Mouse (Mus musculus): ENCODE data around the gene Megf11. TPM values are rescaled to one million over a fixed set of nuclear protein-coding genes. Genes with fewer than 3 reads are reported as not detected.

Megf11 gene
- polyA plus RNA-seq, 1 experiment from 2014 or later, result 20.2 TPM

DNA sequence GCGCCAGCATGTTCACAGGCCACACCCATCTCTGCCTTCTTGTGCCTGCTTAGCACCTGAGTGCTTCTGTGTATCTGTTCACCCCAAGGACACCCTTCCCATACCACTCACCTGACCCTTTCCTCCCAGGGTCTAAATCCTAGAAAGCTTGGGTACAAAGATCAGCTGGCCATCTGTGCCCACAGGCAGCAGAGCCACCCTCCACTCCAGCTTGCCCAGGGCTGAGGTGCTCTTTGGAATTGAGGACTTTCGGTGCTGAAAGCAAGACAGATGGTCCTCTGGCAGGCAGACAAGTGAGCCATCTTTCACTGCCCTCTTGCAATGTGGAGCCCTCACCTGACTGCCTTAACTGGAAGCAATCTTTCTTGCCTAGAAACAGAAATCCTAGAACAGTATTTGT lies 251.5 kb downstream of the Megf11 start:
- Histone ChIP-seq H3K36me3 (ENCODE audit: control insufficient read depth, insufficient read depth, low read length) (no peaks in the 10 kb centered on the region), H3K27me3 (replicated peaks; ENCODE audit: control insufficient read depth, insufficient read depth, low read length) (no peaks in the 10 kb centered on the region; the same call in 1 of the 2 replicates), H3K4me3 (ENCODE audit: low read length) (no peak overlapping the region), H3K9me3 (ENCODE audit: control insufficient read depth, low read length) (no peaks in the 10 kb centered on the region), H3K9ac (ENCODE audit: low read depth, low read length) (no peak overlapping the region), H3K4me1 (ENCODE audit: control insufficient read depth, insufficient read depth, low read depth, low read length) (peaks cover 23% of the 10 kb centered on the region), H3K4me2 (ENCODE audit: low read length) (no peak overlapping the region), H3K27ac (ENCODE audit: low read depth, low read length) (no peak overlapping the region)
- no peak for ATAC-seq
- whole genome bisulfite sequencing, result 75% methylated on average over 2 of the region's 2 CpGs

DNA sequence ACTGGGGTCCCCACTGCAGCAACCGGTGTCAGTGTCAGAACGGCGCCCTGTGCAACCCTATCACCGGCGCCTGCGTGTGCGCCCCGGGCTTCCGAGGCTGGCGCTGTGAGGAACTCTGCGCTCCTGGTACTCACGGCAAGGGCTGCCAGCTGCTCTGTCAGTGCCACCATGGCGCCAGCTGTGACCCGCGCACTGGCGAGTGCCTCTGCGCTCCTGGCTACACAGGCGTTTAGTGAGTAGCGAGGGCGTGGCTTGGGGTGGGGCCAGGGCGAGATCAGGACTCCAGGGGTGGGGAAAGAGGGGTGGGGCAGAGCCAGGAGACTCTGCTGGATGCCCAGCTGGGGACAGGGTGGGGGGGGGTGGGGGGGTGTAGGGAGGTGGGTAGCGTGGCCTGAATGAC lies 252.8 kb downstream of the Megf11 start:
- no peak overlapping the region for H3K27ac ChIP-seq (ENCODE audit: low read depth, low read length)
- H3K4me3 ChIP-seq (ENCODE audit: low read length), result peak overlapping the region; percentile 7; the same call in 1 of the 2 replicates
- peaks cover 23% of the 10 kb centered on the region for H3K4me1 ChIP-seq (ENCODE audit: control insufficient read depth, insufficient read depth, low read depth, low read length)
- 0 out of 2 replicates have a peak overlapping the region, but pooled peaks have one; percentile 25 for H3K9ac ChIP-seq (ENCODE audit: low read depth, low read length)
- ATAC-seq, result peak; percentile 52; the same call in 1 of the 2 replicates
- H3K4me2 ChIP-seq (ENCODE audit: low read length), result peak overlapping the region; percentile 43
- H3K27me3 ChIP-seq (replicated peaks; ENCODE audit: control insufficient read depth, insufficient read depth, low read length), result no peaks in the 10 kb centered on the region; the same call in 1 of the 2 replicates
- WGBS, result 2% methylated on average over 21 of the region's 22 CpGs
- no peaks in the 10 kb centered on the region for H3K36me3 ChIP-seq (ENCODE audit: control insufficient read depth, insufficient read depth, low read length)
- H3K9me3 ChIP-seq (ENCODE audit: control insufficient read depth, low read length), result no peaks in the 10 kb centered on the region

DNA sequence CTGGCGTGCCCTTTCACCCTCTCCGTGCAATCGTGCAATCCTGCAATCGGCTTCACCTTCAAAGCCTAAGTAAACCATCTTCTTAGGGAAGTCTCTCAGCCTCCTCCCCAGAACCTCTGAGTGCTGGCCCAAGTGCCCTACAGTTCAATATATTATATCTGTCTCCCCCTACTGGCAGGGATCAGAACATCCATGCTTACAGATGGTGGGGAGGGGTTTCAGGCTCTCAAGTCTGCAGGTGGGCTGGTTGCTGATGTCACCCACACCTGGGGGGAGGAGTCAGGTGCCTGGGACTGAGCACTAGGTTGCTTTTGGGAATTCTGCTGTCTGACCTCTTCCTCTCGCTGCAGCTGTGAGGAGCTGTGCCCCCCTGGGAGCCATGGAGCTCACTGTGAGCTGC lies 254.2 kb downstream of the Megf11 start:
- ATAC-seq, result no peak; the same call in 1 of the 2 replicates
- no peaks in the 10 kb centered on the region for H3K36me3 ChIP-seq (ENCODE audit: control insufficient read depth, insufficient read depth, low read length)
- 18% methylated on average over 5 of the region's 5 CpGs for WGBS
- no peak overlapping the region for H3K4me2 ChIP-seq (ENCODE audit: low read length)
- H3K4me1 ChIP-seq (ENCODE audit: control insufficient read depth, insufficient read depth, low read depth, low read length), result peaks cover 25% of the 10 kb centered on the region
- H3K27me3 ChIP-seq (replicated peaks; ENCODE audit: control insufficient read depth, insufficient read depth, low read length), result no peaks in the 10 kb centered on the region; the same call in 1 of the 2 replicates
- no peak overlapping the region for H3K4me3 ChIP-seq (ENCODE audit: low read length)
- no peak overlapping the region for H3K9ac ChIP-seq (ENCODE audit: low read depth, low read length)
- H3K9me3 ChIP-seq (ENCODE audit: control insufficient read depth, low read length), result no peaks in the 10 kb centered on the region
- H3K27ac ChIP-seq (ENCODE audit: low read depth, low read length), result no peak overlapping the region

DNA sequence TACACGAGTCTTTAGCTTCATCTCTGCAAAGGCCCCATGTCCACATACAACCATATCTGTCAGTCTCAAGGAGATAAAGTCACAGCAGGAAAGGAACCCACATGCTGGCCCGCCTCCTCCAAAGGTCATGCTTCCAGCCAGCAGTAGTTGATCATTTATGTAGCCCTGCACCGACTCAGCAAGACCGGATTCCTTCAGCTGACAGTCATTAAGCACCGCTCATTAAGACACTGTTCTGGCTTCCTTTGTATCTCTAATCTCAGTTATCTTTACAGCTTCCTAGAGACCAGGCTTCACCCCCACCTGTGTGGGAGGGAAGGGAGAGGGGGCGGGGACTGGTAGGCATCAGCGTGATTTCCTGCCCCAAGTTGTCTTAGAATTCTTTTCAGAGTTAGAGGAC lies 258.7 kb downstream of the Megf11 start:
- Histone ChIP-seq H3K4me3 (ENCODE audit: low read length) (no peak overlapping the region), H3K36me3 (ENCODE audit: control insufficient read depth, insufficient read depth, low read length) (no peaks in the 10 kb centered on the region), H3K9me3 (ENCODE audit: control insufficient read depth, low read length) (no peaks in the 10 kb centered on the region), H3K4me1 (ENCODE audit: control insufficient read depth, insufficient read depth, low read depth, low read length) (0 out of 2 replicates have a peak, but pooled peaks cover 4% of the 10 kb centered on the region), H3K27ac (ENCODE audit: low read depth, low read length) (no peak overlapping the region), H3K27me3 (replicated peaks; ENCODE audit: control insufficient read depth, insufficient read depth, low read length) (no peaks in the 10 kb centered on the region; the same call in 1 of the 2 replicates), H3K4me2 (ENCODE audit: low read length) (no peak overlapping the region), H3K9ac (ENCODE audit: low read depth, low read length) (no peak overlapping the region)
- 28% methylated on average over 7 of the region's 7 CpGs for WGBS
- no peak for ATAC-seq

DNA sequence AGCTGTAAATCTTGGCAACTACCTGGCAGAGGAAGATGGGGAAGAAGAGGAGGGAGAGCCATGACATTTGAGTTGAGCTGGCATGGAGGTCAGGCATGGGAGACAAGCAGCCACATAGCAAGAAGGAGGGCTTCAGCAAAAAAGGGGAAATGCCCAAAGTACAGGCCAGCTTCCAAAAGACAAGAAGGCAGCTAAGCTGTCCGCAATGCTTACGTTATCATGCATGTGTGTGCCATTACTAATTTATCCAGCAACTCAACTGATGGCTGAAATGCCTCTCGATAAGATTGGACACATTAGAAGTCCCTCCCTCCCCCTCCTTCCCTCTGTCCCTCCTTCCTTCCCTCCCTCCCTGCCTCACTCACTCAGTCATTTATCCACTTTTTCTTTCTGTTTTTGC lies 260.0 kb downstream of the Megf11 start:
- Histone ChIP-seq H3K4me1 (ENCODE audit: control insufficient read depth, insufficient read depth, low read depth, low read length) (0 out of 2 replicates have a peak, but pooled peaks cover 4% of the 10 kb centered on the region), H3K9me3 (ENCODE audit: control insufficient read depth, low read length) (no peaks in the 10 kb centered on the region), H3K9ac (ENCODE audit: low read depth, low read length) (no peak overlapping the region), H3K27ac (ENCODE audit: low read depth, low read length) (no peak overlapping the region), H3K4me3 (ENCODE audit: low read length) (no peak overlapping the region), H3K27me3 (replicated peaks; ENCODE audit: control insufficient read depth, insufficient read depth, low read length) (no peaks in the 10 kb centered on the region; the same call in 1 of the 2 replicates), H3K4me2 (ENCODE audit: low read length) (no peak overlapping the region), H3K36me3 (ENCODE audit: control insufficient read depth, insufficient read depth, low read length) (no peaks in the 10 kb centered on the region)
- ATAC-seq, result no peak
- WGBS, result 81% methylated on average over 3 of the region's 3 CpGs

- Histone ChIP-seq H3K9ac (ENCODE audit: low read depth, low read length) (no peak overlapping the region), H3K4me1 (ENCODE audit: control insufficient read depth, insufficient read depth, low read depth, low read length) (0 out of 2 replicates have a peak, but pooled peaks cover 1% of the 10 kb centered on the region), H3K4me3 (ENCODE audit: low read length) (no peak overlapping the region), H3K4me2 (ENCODE audit: low read length) (no peak overlapping the region), H3K36me3 (ENCODE audit: control insufficient read depth, insufficient read depth, low read length) (no peaks in the 10 kb centered on the region), H3K27ac (ENCODE audit: low read depth, low read length) (no peak overlapping the region), H3K27me3 (replicated peaks; ENCODE audit: control insufficient read depth, insufficient read depth, low read length) (no peaks in the 10 kb centered on the region; the same call in 1 of the 2 replicates), H3K9me3 (ENCODE audit: control insufficient read depth, low read length) (no peaks in the 10 kb centered on the region)
- WGBS, result 47% methylated on average over 9 of the region's 9 CpGs
- ATAC-seq, result no peak
Measured at GRCm38 (mm10) chr9:64649393-64649792, 264.0 kb downstream of the Megf11 start.

DNA sequence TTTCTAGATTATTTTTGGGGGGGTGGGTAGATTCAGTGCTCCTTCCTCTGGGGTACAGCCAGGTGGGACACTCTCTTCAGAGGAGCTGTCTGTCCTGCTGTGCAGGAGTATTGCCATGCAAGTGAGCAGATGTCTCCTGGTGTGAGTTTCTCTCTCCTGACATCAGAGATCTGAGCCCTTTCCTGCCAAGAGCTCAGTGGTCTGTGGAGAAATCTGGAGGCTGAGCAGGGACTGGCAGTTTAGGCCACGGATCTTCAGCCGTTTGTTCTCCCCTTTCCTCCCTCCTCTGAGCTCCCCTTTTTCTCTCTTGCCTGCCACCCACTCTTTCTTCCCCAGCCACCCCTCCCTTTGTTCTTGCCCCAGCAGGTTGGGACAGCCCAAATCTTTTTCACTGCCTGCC lies 264.5 kb downstream of the Megf11 start:
- Histone ChIP-seq H3K27ac (ENCODE audit: low read depth, low read length) (no peak overlapping the region), H3K9me3 (ENCODE audit: control insufficient read depth, low read length) (no peaks in the 10 kb centered on the region), H3K4me3 (ENCODE audit: low read length) (no peak overlapping the region), H3K27me3 (replicated peaks; ENCODE audit: control insufficient read depth, insufficient read depth, low read length) (no peaks in the 10 kb centered on the region; the same call in 1 of the 2 replicates), H3K36me3 (ENCODE audit: control insufficient read depth, insufficient read depth, low read length) (no peaks in the 10 kb centered on the region), H3K4me1 (ENCODE audit: control insufficient read depth, insufficient read depth, low read depth, low read length) (no peaks in the 10 kb centered on the region; the same call in 1 of the 2 replicates), H3K4me2 (ENCODE audit: low read length) (no peak overlapping the region), H3K9ac (ENCODE audit: low read depth, low read length) (no peak overlapping the region)
- WGBS, result 0% methylated on average over 2 of the region's 2 CpGs
- no peak for ATAC-seq

- H3K4me1 ChIP-seq (ENCODE audit: control insufficient read depth, insufficient read depth, low read depth, low read length), result no peaks in the 10 kb centered on the region; the same call in 1 of the 2 replicates
- no peaks in the 10 kb centered on the region for H3K36me3 ChIP-seq (ENCODE audit: control insufficient read depth, insufficient read depth, low read length)
- no peak for ATAC-seq
- no peak overlapping the region for H3K27ac ChIP-seq (ENCODE audit: low read depth, low read length)
- H3K9ac ChIP-seq (ENCODE audit: low read depth, low read length), result no peak overlapping the region
- no peaks in the 10 kb centered on the region for H3K9me3 ChIP-seq (ENCODE audit: control insufficient read depth, low read length)
- no peaks in the 10 kb centered on the region for H3K27me3 ChIP-seq (replicated peaks; ENCODE audit: control insufficient read depth, insufficient read depth, low read length)
- no peak overlapping the region for H3K4me3 ChIP-seq (ENCODE audit: low read length)
- H3K4me2 ChIP-seq (ENCODE audit: low read length), result no peak overlapping the region
- WGBS, result 92% methylated on average over 1 of the region's 1 CpGs
Measured at GRCm38 (mm10) chr9:64651181-64651580, 265.8 kb downstream of the Megf11 start.

GRCm38 (mm10) chr9:64651689-64652088 lies 266.3 kb downstream of the Megf11 start:
- Histone ChIP-seq H3K4me2 (ENCODE audit: low read length) (no peak overlapping the region), H3K9ac (ENCODE audit: low read depth, low read length) (no peak overlapping the region), H3K9me3 (ENCODE audit: control insufficient read depth, low read length) (no peaks in the 10 kb centered on the region), H3K27me3 (replicated peaks; ENCODE audit: control insufficient read depth, insufficient read depth, low read length) (no peaks in the 10 kb centered on the region), H3K27ac (ENCODE audit: low read depth, low read length) (no peak overlapping the region), H3K4me3 (ENCODE audit: low read length) (no peak overlapping the region), H3K4me1 (ENCODE audit: control insufficient read depth, insufficient read depth, low read depth, low read length) (no peaks in the 10 kb centered on the region; the same call in 1 of the 2 replicates), H3K36me3 (ENCODE audit: control insufficient read depth, insufficient read depth, low read length) (no peaks in the 10 kb centered on the region)
- ATAC-seq, result no peak
- WGBS, result 81% methylated on average over 4 of the region's 4 CpGs

Measured in hindbrain, embryonic 16.5 days (tissue).